Mouse (Mus musculus): ENCODE data around the gene Rps25.
A peak's percentile ranks its signal among the peaks of the same experiment; 100 is the strongest.

DNA sequence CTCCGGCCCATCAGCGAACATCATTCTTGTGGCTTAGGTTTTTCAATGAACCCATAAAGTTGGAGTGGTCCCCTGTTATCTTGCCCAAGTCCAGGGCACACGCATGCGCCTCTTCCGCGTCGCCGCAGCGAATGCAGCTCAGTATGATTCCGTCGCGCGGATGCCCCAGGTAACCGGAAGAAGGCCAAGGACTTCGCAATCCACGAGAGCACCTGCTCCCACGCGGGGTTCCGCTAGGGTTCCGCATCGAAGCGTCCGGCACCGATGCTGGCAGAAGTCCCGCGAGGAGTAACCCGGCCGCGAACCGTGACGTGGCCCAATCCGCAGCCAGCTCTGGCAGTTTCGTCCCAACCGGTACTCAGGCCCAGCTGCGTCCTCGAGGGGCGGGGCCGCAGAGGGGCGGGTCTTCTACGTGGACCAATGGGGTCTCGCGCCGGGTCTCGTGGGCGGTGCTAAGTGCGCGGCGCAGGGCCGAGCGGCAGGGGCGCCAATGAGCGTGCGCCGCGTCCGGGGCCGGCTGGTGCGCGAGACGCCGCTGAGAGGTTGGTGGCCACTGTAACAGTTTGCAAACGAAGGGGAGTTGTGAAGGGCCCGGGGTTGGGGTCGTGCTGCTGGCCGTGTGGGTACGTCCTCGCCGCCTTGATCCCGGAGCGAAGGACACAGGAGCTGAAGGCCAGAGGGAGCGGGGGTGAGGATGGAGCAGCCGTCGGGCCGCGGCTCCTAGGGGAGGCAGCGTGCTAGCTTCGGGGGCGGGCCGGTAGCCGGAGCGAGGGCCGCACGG lies 27.7 kb upstream of the Rps25 start, which contains the start of gene Hyou1:
- TF ChIP-seq POLR2A (IDR thresholded peaks at IDR 0.05; ENCODE audit: borderline replicate concordance, extremely low read depth, low read depth, low read length) (peak; percentile 82; the same call in 1 of the 2 replicates), CTCF (IDR thresholded peaks at IDR 0.05; ENCODE audit: insufficient read depth, low read length) (no peak)
